Mouse (Mus musculus): ENCODE results near the gene Trpc7.

Gene Trpc7

GRCm38 (mm10) chr13:56792844-56793243 lies 102.9 kb downstream of the Trpc7 start:
- DNase-seq (ENCODE audit: low spot score in 2 of 2): no peak

GRCm38 (mm10) chr13:56790683-56791082 lies 105.1 kb downstream of the Trpc7 start:
- no peak for DNase-seq (ENCODE audit: low spot score in 2 of 2)

GRCm38 (mm10) chr13:56782621-56783020 lies 113.2 kb downstream of the Trpc7 start:
- DNase-seq (ENCODE audit: low spot score in 2 of 2): no peak

GRCm38 (mm10) chr13:56781697-56782096 lies 114.1 kb downstream of the Trpc7 start:
- no peak for DNase-seq (ENCODE audit: low spot score in 2 of 2)

GRCm38 (mm10) chr13:56780746-56781469 lies 114.9 kb downstream of the Trpc7 start:
- DNase-seq (ENCODE audit: low spot score in 2 of 2): no peak

- no peak for DNase-seq (ENCODE audit: low spot score in 2 of 2)
Measured at GRCm38 (mm10) chr13:56774304-56774703, 121.5 kb downstream of the Trpc7 start.

- DNase-seq (ENCODE audit: low spot score in 2 of 2): no peak
Measured at GRCm38 (mm10) chr13:56773262-56773870, 122.4 kb downstream of the Trpc7 start.

GRCm38 (mm10) chr13:56772592-56772991 lies 123.2 kb downstream of the Trpc7 start:
- DNase-seq (ENCODE audit: low spot score in 2 of 2): no peak

GRCm38 (mm10) chr13:56770786-56771185 lies 125.0 kb downstream of the Trpc7 start:
- DNase-seq (ENCODE audit: low spot score in 2 of 2): no peak

GRCm38 (mm10) chr13:56770136-56770578 lies 125.6 kb downstream of the Trpc7 start:
- DNase-seq (ENCODE audit: low spot score in 2 of 2): no peak

- DNase-seq (ENCODE audit: low spot score in 2 of 2): no peak
Measured at GRCm38 (mm10) chr13:56769431-56769830, 126.4 kb downstream of the Trpc7 start.

- DNase-seq (ENCODE audit: low spot score in 2 of 2): no peak
Measured at GRCm38 (mm10) chr13:56766211-56766610, 129.6 kb downstream of the Trpc7 start.

GRCm38 (mm10) chr13:56765284-56766032 lies 130.3 kb downstream of the Trpc7 start:
- DNase-seq (ENCODE audit: low spot score in 2 of 2): no peak

- peak in 1 of 2 experiments; percentile 39 for DNase-seq (ENCODE audit: low spot score in 2 of 2)
Measured at GRCm38 (mm10) chr13:56762446-56763229, 133.2 kb downstream of the Trpc7 start.

- DNase-seq (ENCODE audit: low spot score in 2 of 2): peak; percentile 65 to 78
Measured at GRCm38 (mm10) chr13:56758492-56758891, 137.3 kb downstream of the Trpc7 start.

GRCm38 (mm10) chr13:56757201-56757600 lies 138.6 kb downstream of the Trpc7 start:
- DNase-seq (ENCODE audit: low spot score in 2 of 2): no peak

- DNase-seq (ENCODE audit: low spot score in 2 of 2): no peak
Measured at GRCm38 (mm10) chr13:56755871-56756270, 139.9 kb downstream of the Trpc7 start.

GRCm38 (mm10) chr13:56753192-56753951 lies 142.4 kb downstream of the Trpc7 start, which contains the start of gene Gm45623:
TSS of gene Gm45623 (minus strand) at chr13:56753827.
- DNase-seq (ENCODE audit: low spot score in 2 of 2): no peak

- DNase-seq (ENCODE audit: low spot score in 2 of 2): no peak
Measured at GRCm38 (mm10) chr13:56752474-56753191, 143.2 kb downstream of the Trpc7 start.

- no peak for DNase-seq (ENCODE audit: low spot score in 2 of 2)
Measured at GRCm38 (mm10) chr13:56751774-56752173, 144.0 kb downstream of the Trpc7 start.

All from cerebellum, postnatal 4 days (tissue).